Comparison of ENCODE assay signal across 8 mouse cellular contexts in the genomic region with DNA sequence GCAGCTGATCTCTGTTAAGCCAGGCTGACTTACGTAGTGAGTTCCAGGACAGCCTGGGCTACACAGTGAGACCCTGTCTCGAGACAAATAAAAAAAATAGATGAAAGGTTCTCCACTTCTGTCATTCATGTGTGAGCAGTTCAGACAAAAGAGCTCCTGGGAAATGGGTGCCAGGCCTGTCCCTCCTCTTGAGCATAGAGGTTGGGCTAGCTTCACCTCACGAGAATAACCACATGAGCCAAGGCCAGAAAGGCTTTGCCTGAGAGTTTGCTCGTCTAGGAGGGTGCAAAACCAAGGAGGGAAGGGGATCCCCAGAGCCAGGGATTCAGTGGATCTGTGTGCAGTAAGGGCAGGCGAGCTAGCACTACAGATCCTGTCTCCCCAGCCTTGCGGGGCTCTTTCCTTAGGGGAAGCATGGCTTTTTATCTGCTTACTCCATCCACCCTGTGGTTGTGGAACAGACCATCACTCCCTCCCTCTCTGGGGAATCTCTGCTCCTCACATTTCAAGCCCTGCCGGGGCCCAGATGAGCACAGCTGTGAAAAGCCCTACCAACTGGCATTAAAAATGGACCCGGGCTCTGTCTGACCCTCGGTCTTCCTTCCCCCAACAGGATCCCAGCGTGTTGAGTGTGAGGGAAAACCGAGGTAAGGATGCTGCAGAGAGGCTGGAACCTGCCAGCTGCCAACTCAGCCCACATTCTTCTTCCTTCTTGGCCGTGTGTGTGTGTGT. TPM values are rescaled to one million over a fixed set of nuclear protein-coding genes. Genes with fewer than 3 reads are reported as not detected.
DNase-seq lines count a peak whose midpoint lies in the region; ATAC-seq lines count a peak whose summit lies in the region.

No protein-coding gene starts in this region.

- peaks cover 24% of the 10 kb centered on the region for H3K4me1 ChIP-seq in lung, embryonic 16.5 days (replicated peaks; ENCODE audit: control insufficient read depth, insufficient read depth, low read length)
- peaks cover 57% of the 10 kb centered on the region for H3K4me1 ChIP-seq in forebrain, embryonic 12.5 days
- peaks cover 24% of the 10 kb centered on the region for H3K4me1 ChIP-seq in intestine, embryonic 14.5 days (replicated peaks; ENCODE audit: control insufficient read depth, insufficient read depth, low read length)
- peaks cover 32% of the 10 kb centered on the region for H3K4me1 ChIP-seq in stomach, embryonic 14.5 days (ENCODE audit: control insufficient read depth, insufficient read depth, low read length)

- no peaks in the 10 kb centered on the region for H3K9me3 ChIP-seq in lung, embryonic 16.5 days (ENCODE audit: control insufficient read depth, low read length)
- no peaks in the 10 kb centered on the region for H3K9me3 ChIP-seq in forebrain, embryonic 12.5 days
- no peaks in the 10 kb centered on the region for H3K9me3 ChIP-seq in intestine, embryonic 14.5 days (ENCODE audit: control insufficient read depth, low read length)
- H3K9me3 ChIP-seq in stomach, embryonic 14.5 days (ENCODE audit: control insufficient read depth, low read depth, low read length): no peaks in the 10 kb centered on the region

- H3K27ac ChIP-seq in lung, embryonic 16.5 days (ENCODE audit: low read length): peak overlapping the region; percentile 74
- H3K27ac ChIP-seq in forebrain, embryonic 12.5 days: peak overlapping the region; percentile 98
- peak overlapping the region; percentile 79 for H3K27ac ChIP-seq in intestine, embryonic 14.5 days (ENCODE audit: low read depth)
- H3K27ac ChIP-seq in stomach, embryonic 14.5 days (ENCODE audit: low read length): peak overlapping the region; percentile 84

- H3K27me3 ChIP-seq in lung, embryonic 16.5 days (ENCODE audit: control insufficient read depth, insufficient read depth, low read depth, low read length): no peaks in the 10 kb centered on the region
- H3K27me3 ChIP-seq in forebrain, embryonic 12.5 days: no peaks in the 10 kb centered on the region
- H3K27me3 ChIP-seq in intestine, embryonic 14.5 days (replicated peaks; ENCODE audit: control insufficient read depth, insufficient read depth, low read length): no peaks in the 10 kb centered on the region
- no peaks in the 10 kb centered on the region for H3K27me3 ChIP-seq in stomach, embryonic 14.5 days (ENCODE audit: control insufficient read depth, insufficient read depth, low read length)

- no peak for DNase-seq in lung, postnatal 14 days
- DNase-seq in intestine, embryonic 14.5 days (ENCODE audit: low spot score): no peak
- no peak for DNase-seq in T-cell, adult 2 months (ENCODE audit: low spot score)
- no peak for DNase-seq in layer of hippocampus, adult 11-12 months (ENCODE audit: low spot score)
- no peak for DNase-seq in thymus, postnatal 14 days

- ATAC-seq in lung, embryonic 16.5 days (ENCODE audit: low read depth): peak; percentile 18; the same call in 1 of the 2 replicates
- ATAC-seq in forebrain, embryonic 12.5 days (ENCODE audit: low FRiP score): no peak
- ATAC-seq in intestine, embryonic 14.5 days (replicated peaks; ENCODE audit: low FRiP score, low TSS enrichment, low read depth): no peak
- no peak for ATAC-seq in stomach, embryonic 14.5 days (ENCODE audit: insufficient number of reproducible peaks, insufficient read depth, low FRiP score, low read depth)

- 47% methylated on average over 11 of the region's 12 CpGs for WGBS in lung, embryonic 16.5 days
- 55% methylated on average over 12 of the region's 12 CpGs for WGBS in forebrain, embryonic 12.5 days
- 48% methylated on average over 11 of the region's 12 CpGs for WGBS in intestine, embryonic 14.5 days
- WGBS in stomach, embryonic 14.5 days: 45% methylated on average over 11 of the region's 12 CpGs

- no peak overlapping the region for H3K4me3 ChIP-seq in lung, embryonic 16.5 days (ENCODE audit: low read length)
- H3K4me3 ChIP-seq in forebrain, embryonic 12.5 days (replicated peaks): no peak overlapping the region
- H3K4me3 ChIP-seq in intestine, embryonic 14.5 days (ENCODE audit: low read depth, low read length): no peak overlapping the region
- no peak overlapping the region for H3K4me3 ChIP-seq in stomach, embryonic 14.5 days (ENCODE audit: low read depth, low read length)

- no peak overlapping the region for H3K4me2 ChIP-seq in lung, embryonic 16.5 days (ENCODE audit: low read depth, low read length)
- H3K4me2 ChIP-seq in forebrain, embryonic 12.5 days: no peak overlapping the region
- H3K4me2 ChIP-seq in intestine, embryonic 14.5 days (ENCODE audit: low read length): no peak overlapping the region
- H3K4me2 ChIP-seq in stomach, embryonic 14.5 days (replicated peaks; ENCODE audit: low read depth, low read length): no peak overlapping the region

- no peak overlapping the region for H3K9ac ChIP-seq in lung, embryonic 16.5 days (ENCODE audit: low read length)
- no peak overlapping the region for H3K9ac ChIP-seq in forebrain, embryonic 12.5 days
- no peak overlapping the region for H3K9ac ChIP-seq in intestine, embryonic 14.5 days (ENCODE audit: low read length)
- H3K9ac ChIP-seq in stomach, embryonic 14.5 days (replicated peaks; ENCODE audit: low read depth, low read length): no peak overlapping the region

- no peaks in the 10 kb centered on the region for H3K36me3 ChIP-seq in lung, embryonic 16.5 days (ENCODE audit: control insufficient read depth, insufficient read depth, low read length)
- peaks cover 68% of the 10 kb centered on the region for H3K36me3 ChIP-seq in forebrain, embryonic 12.5 days (replicated peaks)
- peaks cover 22% of the 10 kb centered on the region for H3K36me3 ChIP-seq in intestine, embryonic 14.5 days (ENCODE audit: control insufficient read depth, insufficient read depth, low read length)
- peaks cover 4% of the 10 kb centered on the region; the same call in 1 of the 2 replicates for H3K36me3 ChIP-seq in stomach, embryonic 14.5 days (ENCODE audit: control insufficient read depth, insufficient read depth, low read length)

RNA-seq across cellular contexts. Expression of gene Pik3c2b, which starts 32.3 kb away (rescaled TPM):
- polyA plus RNA-seq in lung, embryonic 16.5 days (2015; fragmentation: Nextera tagmentation; extraction: Ambion mirVana): 5.3 and 6.2 TPM in 2 replicates
- 21.3 and 22.0 TPM in 2 replicates for polyA plus RNA-seq in forebrain, embryonic 12.5 days (2016; fragmentation: Nextera tagmentation; extraction: Ambion mirVana)
- polyA plus RNA-seq in intestine, embryonic 14.5 days (2014; fragmentation: Nextera tagmentation; extraction: Ambion mirVana): 9.8 and 11.4 TPM in 2 replicates
- polyA plus RNA-seq in stomach, embryonic 14.5 days (2014; fragmentation: Nextera tagmentation; extraction: Ambion mirVana): 10.7 and 13.8 TPM in 2 replicates

RNA-seq across cellular contexts. Expression of gene Mdm4, which starts 47.4 kb away (rescaled TPM):
- 33.3 and 33.4 TPM in 2 replicates for polyA plus RNA-seq in lung, embryonic 16.5 days (2015; fragmentation: Nextera tagmentation; extraction: Ambion mirVana)
- polyA plus RNA-seq in forebrain, embryonic 12.5 days (2016; fragmentation: Nextera tagmentation; extraction: Ambion mirVana): 52.8 and 53.1 TPM in 2 replicates
- 49.7 TPM in 2 replicates for polyA plus RNA-seq in intestine, embryonic 14.5 days (2014; fragmentation: Nextera tagmentation; extraction: Ambion mirVana)
- polyA plus RNA-seq in stomach, embryonic 14.5 days (2014; fragmentation: Nextera tagmentation; extraction: Ambion mirVana): 69.7 and 71.6 TPM in 2 replicates

RNA-seq across cellular contexts. Expression of gene Ppp1r15b, which starts 53.2 kb away (rescaled TPM):
- polyA plus RNA-seq in lung, embryonic 16.5 days (2015; fragmentation: Nextera tagmentation; extraction: Ambion mirVana): 39.0 and 42.5 TPM in 2 replicates
- 58.3 and 63.5 TPM in 2 replicates for polyA plus RNA-seq in forebrain, embryonic 12.5 days (2016; fragmentation: Nextera tagmentation; extraction: Ambion mirVana)
- polyA plus RNA-seq in intestine, embryonic 14.5 days (2014; fragmentation: Nextera tagmentation; extraction: Ambion mirVana): 50.6 and 54.4 TPM in 2 replicates
- 43.2 and 45.4 TPM in 2 replicates for polyA plus RNA-seq in stomach, embryonic 14.5 days (2014; fragmentation: Nextera tagmentation; extraction: Ambion mirVana)
